Mouse (Mus musculus) cortical plate, adult 2 months (tissue): ENCODE data around the gene Pax7. TPM values are rescaled to one million over a fixed set of nuclear protein-coding genes. Genes with fewer than 3 reads are reported as not detected.

ENCODE experiments used
- H3K27ac ChIP-seq: fragments of 200-500 bp; 2 replicates; pipeline ENCODE4 v1.5.1; 2012; ENCODE audit warnings: low read length, control low read depth, inconsistent platforms; ENCODE audit not compliant: insufficient read depth
- H3K4me1 ChIP-seq: fragments of 200-500 bp; 2 replicates; pipeline ENCODE4 v1.6.1; 2011; ENCODE audit warnings: low read length; ENCODE audit not compliant: control insufficient read depth, insufficient read depth
- H3K4me3 ChIP-seq: fragments of 200-500 bp; 2 replicates; pipeline ENCODE4 v1.5.1; 2011; ENCODE audit warnings: mild to moderate bottlenecking, low read length, control low read depth; ENCODE audit not compliant: insufficient read depth
- CTCF ChIP-seq: fragments of 200-500 bp; IDR thresholded peaks from 2 replicates; pipeline ENCODE4 v1.5.1; 2011; ENCODE audit warnings: mild to moderate bottlenecking, control low read depth, low read length; ENCODE audit not compliant: insufficient read depth; ENCODE audit errors: extremely low read depth
- POLR2A ChIP-seq: fragments of 200-500 bp; IDR thresholded peaks from 2 replicates; pipeline ENCODE4 v1.6.1; 2011; ENCODE audit warnings: mild to moderate bottlenecking, low read length, control low read depth; ENCODE audit not compliant: insufficient read depth; ENCODE audit errors: extremely low read depth
- polyA plus RNA-seq: library from polyadenylated mRNA; depleted of rRNA; stranded (reverse); fragments of >200 nt; gene quantifications from 2 replicates; pipeline ENCODE4 v1.2.3, GENCODE M21; 2012

Gene Pax7
- polyA plus RNA-seq, 1 experiment: not detected

- Histone ChIP-seq H3K4me1 (no peaks in the 10 kb centered on the region), H3K27ac (no peak overlapping the region), H3K4me3 (no peak overlapping the region)
- no peak for TF ChIP-seq POLR2A
- no peak for TF ChIP-seq CTCF
These were observed 2.5 kb downstream of the Pax7 start for GRCm38 (mm10) chr4:139830581-139831387.

- no peak overlapping the region for H3K27ac ChIP-seq
- no peak overlapping the region for H3K4me3 ChIP-seq
- H3K4me1 ChIP-seq: no peaks in the 10 kb centered on the region
- no peak for TF ChIP-seq POLR2A
- no peak for TF ChIP-seq CTCF
These were observed 3.3 kb downstream of the Pax7 start for GRCm38 (mm10) chr4:139830053-139830452.

- no peak overlapping the region for H3K4me3 ChIP-seq
- no peak overlapping the region for H3K27ac ChIP-seq
- no peaks in the 10 kb centered on the region for H3K4me1 ChIP-seq
- no peak for TF ChIP-seq CTCF
- no peak for TF ChIP-seq POLR2A
These were observed 4.3 kb downstream of the Pax7 start for GRCm38 (mm10) chr4:139828871-139829590.

GRCm38 (mm10) chr4:139828283-139828678 lies 5.0 kb downstream of the Pax7 start:
- Histone ChIP-seq H3K27ac (no peak overlapping the region), H3K4me3 (no peak overlapping the region), H3K4me1 (no peaks in the 10 kb centered on the region)
- TF ChIP-seq CTCF: no peak
- TF ChIP-seq POLR2A: no peak

GRCm38 (mm10) chr4:139827501-139828282 lies 5.6 kb downstream of the Pax7 start:
- no peaks in the 10 kb centered on the region for H3K4me1 ChIP-seq
- no peak for TF ChIP-seq CTCF
- no peak for TF ChIP-seq POLR2A
- H3K4me3 ChIP-seq: no peak overlapping the region
- no peak overlapping the region for H3K27ac ChIP-seq

GRCm38 (mm10) chr4:139826231-139826630 lies 7.1 kb downstream of the Pax7 start:
- Histone ChIP-seq H3K27ac (no peak overlapping the region), H3K4me3 (no peak overlapping the region), H3K4me1 (no peaks in the 10 kb centered on the region)
- TF ChIP-seq CTCF (no peak), POLR2A (no peak)

GRCm38 (mm10) chr4:139825326-139826112 lies 7.8 kb downstream of the Pax7 start:
- Histone ChIP-seq H3K27ac (no peak overlapping the region), H3K4me3 (no peak overlapping the region), H3K4me1 (no peaks in the 10 kb centered on the region)
- no peak for TF ChIP-seq POLR2A
- no peak for TF ChIP-seq CTCF

GRCm38 (mm10) chr4:139824572-139825325 lies 8.6 kb downstream of the Pax7 start:
- Histone ChIP-seq H3K4me1 (no peaks in the 10 kb centered on the region), H3K4me3 (no peak overlapping the region), H3K27ac (no peak overlapping the region)
- no peak for TF ChIP-seq CTCF
- TF ChIP-seq POLR2A: no peak
